Mouse (Mus musculus): ENCODE measurements around the gene Strn4. TPM values are rescaled to one million over a fixed set of nuclear protein-coding genes. Genes with fewer than 3 reads are reported as not detected.

The Strn4 gene
- polyA plus RNA-seq, 1 experiment from 2014 or later = 112 TPM

DNA sequence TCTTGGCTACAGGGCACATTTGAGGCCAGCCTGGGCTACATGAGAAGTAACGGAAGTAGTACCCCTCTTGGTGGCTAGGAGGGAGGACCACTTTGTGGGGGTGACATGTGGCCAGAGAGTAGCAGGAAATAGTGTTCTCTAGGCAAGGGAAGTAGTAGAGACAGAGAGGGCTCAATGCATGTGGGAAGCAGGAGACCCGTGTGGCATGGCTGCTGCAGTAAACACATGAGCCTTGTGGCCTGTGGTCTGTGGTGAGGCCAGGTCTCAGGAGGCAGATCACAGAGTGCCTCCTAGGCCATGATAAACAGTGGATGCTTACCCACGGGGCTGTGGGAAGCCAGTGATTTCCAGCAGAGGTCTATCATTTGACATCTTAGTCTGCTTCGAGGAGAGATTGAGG is 11.6 kb downstream of the Strn4 start:
- 86% methylated on average over 4 of the region's 4 CpGs for WGBS
- Histone ChIP-seq H3K27me3 (ENCODE audit: control insufficient read depth, insufficient read depth, low read length) (no peaks in the 10 kb centered on the region), H3K4me1 (replicated peaks; ENCODE audit: control insufficient read depth, insufficient read depth, low read length) (no peaks in the 10 kb centered on the region), H3K27ac (ENCODE audit: low read depth, low read length) (no peak overlapping the region), H3K36me3 (ENCODE audit: control insufficient read depth, insufficient read depth, low read length) (peaks cover 32% of the 10 kb centered on the region; the same call in 1 of the 2 replicates), H3K4me2 (replicated peaks; ENCODE audit: low read depth, low read length) (no peak overlapping the region), H3K9ac (ENCODE audit: low read depth, low read length) (no peak overlapping the region), H3K9me3 (ENCODE audit: control insufficient read depth, low read length) (no peaks in the 10 kb centered on the region), H3K4me3 (ENCODE audit: low read depth, low read length) (no peak overlapping the region)
- DNase-seq (ENCODE audit: low spot score) = no peak
- ATAC-seq (ENCODE audit: low FRiP score) = no peak

- H3K36me3 ChIP-seq (ENCODE audit: control insufficient read depth, insufficient read depth, low read length) = peaks cover 40% of the 10 kb centered on the region
- no peak for DNase-seq (ENCODE audit: low spot score)
- no peak overlapping the region for H3K4me3 ChIP-seq (ENCODE audit: low read depth, low read length)
- H3K4me1 ChIP-seq (replicated peaks; ENCODE audit: control insufficient read depth, insufficient read depth, low read length) = no peaks in the 10 kb centered on the region
- ATAC-seq (ENCODE audit: low FRiP score) = no peak
- no peak overlapping the region for H3K9ac ChIP-seq (ENCODE audit: low read depth, low read length)
- H3K4me2 ChIP-seq (replicated peaks; ENCODE audit: low read depth, low read length) = no peak overlapping the region
- H3K9me3 ChIP-seq (ENCODE audit: control insufficient read depth, low read length) = no peaks in the 10 kb centered on the region
- H3K27me3 ChIP-seq (ENCODE audit: control insufficient read depth, insufficient read depth, low read length) = no peaks in the 10 kb centered on the region
- H3K27ac ChIP-seq (ENCODE audit: low read depth, low read length) = no peak overlapping the region
- WGBS = 92% methylated on average over 9 of the region's 9 CpGs
Observed at GRCm38 (mm10) chr7:16830449-16830848, 14.8 kb downstream of the Strn4 start.

GRCm38 (mm10) chr7:16837916-16838803 is 22.5 kb downstream of the Strn4 start:
- Histone ChIP-seq H3K9me3 (ENCODE audit: control insufficient read depth, low read length) (no peaks in the 10 kb centered on the region), H3K27me3 (ENCODE audit: control insufficient read depth, insufficient read depth, low read length) (no peaks in the 10 kb centered on the region), H3K4me3 (ENCODE audit: low read depth, low read length) (no peak overlapping the region), H3K4me1 (replicated peaks; ENCODE audit: control insufficient read depth, insufficient read depth, low read length) (no peaks in the 10 kb centered on the region), H3K36me3 (ENCODE audit: control insufficient read depth, insufficient read depth, low read length) (peaks cover 19% of the 10 kb centered on the region), H3K4me2 (replicated peaks; ENCODE audit: low read depth, low read length) (no peak overlapping the region), H3K27ac (ENCODE audit: low read depth, low read length) (no peak overlapping the region), H3K9ac (ENCODE audit: low read depth, low read length) (no peak overlapping the region)
- no peak for ATAC-seq (ENCODE audit: low FRiP score)
- no peak for DNase-seq (ENCODE audit: low spot score)
- WGBS = 94% methylated on average over 18 of the region's 18 CpGs

DNA sequence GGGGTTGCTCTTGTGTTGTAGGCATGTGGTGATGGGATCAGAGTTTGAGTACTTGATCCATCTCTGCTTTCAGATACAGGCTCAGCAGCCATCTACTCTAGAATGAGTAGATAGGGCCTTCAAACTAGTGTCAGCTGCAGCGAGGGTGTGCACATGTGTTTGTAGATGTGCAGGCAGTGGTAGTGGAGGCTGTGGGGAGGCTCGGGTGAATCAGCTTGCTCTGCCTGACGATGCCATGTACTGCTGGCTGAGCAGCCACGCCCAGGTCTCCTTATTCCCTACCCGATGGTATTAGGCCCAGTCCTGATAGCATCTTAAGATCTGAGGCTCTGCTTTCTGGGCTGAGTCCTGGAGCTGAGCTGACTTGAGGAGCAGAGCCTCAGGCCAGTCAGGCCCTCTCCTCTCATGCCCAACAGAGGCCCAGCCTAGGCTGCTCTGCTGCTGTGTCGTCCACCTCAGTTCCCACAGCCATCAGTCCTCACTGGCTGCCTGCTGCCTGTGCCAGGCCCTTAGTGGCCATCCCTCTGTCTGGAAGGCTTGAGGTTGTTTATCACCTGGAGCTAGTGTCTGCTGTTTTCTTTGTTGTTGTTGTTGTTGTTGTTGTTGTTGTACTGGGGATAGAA is 23.2 kb downstream of the Strn4 start:
- 90% methylated on average over 6 of the region's 6 CpGs for WGBS
- ATAC-seq (ENCODE audit: low FRiP score) (no peak), DNase-seq (ENCODE audit: low spot score) (no peak)
- H3K4me2 ChIP-seq (replicated peaks; ENCODE audit: low read depth, low read length) = no peak overlapping the region
- H3K36me3 ChIP-seq (ENCODE audit: control insufficient read depth, insufficient read depth, low read length) = peaks cover 16% of the 10 kb centered on the region
- no peak overlapping the region for H3K9ac ChIP-seq (ENCODE audit: low read depth, low read length)
- no peaks in the 10 kb centered on the region for H3K27me3 ChIP-seq (ENCODE audit: control insufficient read depth, insufficient read depth, low read length)
- H3K9me3 ChIP-seq (ENCODE audit: control insufficient read depth, low read length) = no peaks in the 10 kb centered on the region
- H3K4me1 ChIP-seq (replicated peaks; ENCODE audit: control insufficient read depth, insufficient read depth, low read length) = no peaks in the 10 kb centered on the region; the same call in 1 of the 2 replicates
- no peak overlapping the region for H3K4me3 ChIP-seq (ENCODE audit: low read depth, low read length)
- H3K27ac ChIP-seq (ENCODE audit: low read depth, low read length) = no peak overlapping the region

GRCm38 (mm10) chr7:16839427-16840108 is 23.9 kb downstream of the Strn4 start:
- no peaks in the 10 kb centered on the region for H3K9me3 ChIP-seq (ENCODE audit: control insufficient read depth, low read length)

GRCm38 (mm10) chr7:16840109-16840491 is 24.4 kb downstream of the Strn4 start:
- H3K4me1 ChIP-seq (replicated peaks; ENCODE audit: control insufficient read depth, insufficient read depth, low read length) = peaks cover 2% of the 10 kb centered on the region; the same call in 1 of the 2 replicates
- no peak overlapping the region for H3K9ac ChIP-seq (ENCODE audit: low read depth, low read length)
- WGBS = 86% methylated on average over 2 of the region's 2 CpGs
- no peak for ATAC-seq (ENCODE audit: low FRiP score)
- no peaks in the 10 kb centered on the region for H3K9me3 ChIP-seq (ENCODE audit: control insufficient read depth, low read length)
- no peak overlapping the region for H3K4me2 ChIP-seq (replicated peaks; ENCODE audit: low read depth, low read length)
- H3K4me3 ChIP-seq (ENCODE audit: low read depth, low read length) = no peak overlapping the region
- no peaks in the 10 kb centered on the region for H3K27me3 ChIP-seq (ENCODE audit: control insufficient read depth, insufficient read depth, low read length)
- no peak overlapping the region for H3K27ac ChIP-seq (ENCODE audit: low read depth, low read length)
- peaks cover 12% of the 10 kb centered on the region for H3K36me3 ChIP-seq (ENCODE audit: control insufficient read depth, insufficient read depth, low read length)
- DNase-seq (ENCODE audit: low spot score) = no peak

More at GRCm38 (mm10) chr7:16839427-16840108, 23.9 kb downstream of the Strn4 start:
- H3K9ac ChIP-seq (ENCODE audit: low read depth, low read length) = no peak overlapping the region
- H3K4me3 ChIP-seq (ENCODE audit: low read depth, low read length) = no peak overlapping the region
- peaks cover 14% of the 10 kb centered on the region for H3K36me3 ChIP-seq (ENCODE audit: control insufficient read depth, insufficient read depth, low read length)
- 95% methylated on average over 12 of the region's 12 CpGs for WGBS
- peaks cover 2% of the 10 kb centered on the region; the same call in 1 of the 2 replicates for H3K4me1 ChIP-seq (replicated peaks; ENCODE audit: control insufficient read depth, insufficient read depth, low read length)
- DNase-seq (ENCODE audit: low spot score) (no peak), ATAC-seq (ENCODE audit: low FRiP score) (no peak)
- H3K27me3 ChIP-seq (ENCODE audit: control insufficient read depth, insufficient read depth, low read length) = no peaks in the 10 kb centered on the region
- no peak overlapping the region for H3K27ac ChIP-seq (ENCODE audit: low read depth, low read length)
- H3K4me2 ChIP-seq (replicated peaks; ENCODE audit: low read depth, low read length) = no peak overlapping the region

- no peaks in the 10 kb centered on the region for H3K27me3 ChIP-seq (ENCODE audit: control insufficient read depth, insufficient read depth, low read length)
- peaks cover 2% of the 10 kb centered on the region; the same call in 1 of the 2 replicates for H3K4me1 ChIP-seq (replicated peaks; ENCODE audit: control insufficient read depth, insufficient read depth, low read length)
- no peak overlapping the region for H3K27ac ChIP-seq (ENCODE audit: low read depth, low read length)
- no peak overlapping the region for H3K4me2 ChIP-seq (replicated peaks; ENCODE audit: low read depth, low read length)
- DNase-seq (ENCODE audit: low spot score) (no peak), ATAC-seq (ENCODE audit: low FRiP score) (no peak)
- 74% methylated on average over 4 of the region's 4 CpGs for WGBS
- H3K36me3 ChIP-seq (ENCODE audit: control insufficient read depth, insufficient read depth, low read length) = peaks cover 12% of the 10 kb centered on the region
- no peak overlapping the region for H3K4me3 ChIP-seq (ENCODE audit: low read depth, low read length)
- H3K9ac ChIP-seq (ENCODE audit: low read depth, low read length) = no peak overlapping the region
- H3K9me3 ChIP-seq (ENCODE audit: control insufficient read depth, low read length) = no peaks in the 10 kb centered on the region
Observed at GRCm38 (mm10) chr7:16841078-16841477, 25.4 kb downstream of the Strn4 start.
